Mouse (Mus musculus): Measurements from ENCODE around the gene Calcoco1. TPM values are rescaled to one million over a fixed set of nuclear protein-coding genes. Genes with fewer than 3 reads are reported as not detected.

Calcoco1 gene
- polyA plus RNA-seq, 1 experiment from 2014 or later, result 38.3 TPM

DNA sequence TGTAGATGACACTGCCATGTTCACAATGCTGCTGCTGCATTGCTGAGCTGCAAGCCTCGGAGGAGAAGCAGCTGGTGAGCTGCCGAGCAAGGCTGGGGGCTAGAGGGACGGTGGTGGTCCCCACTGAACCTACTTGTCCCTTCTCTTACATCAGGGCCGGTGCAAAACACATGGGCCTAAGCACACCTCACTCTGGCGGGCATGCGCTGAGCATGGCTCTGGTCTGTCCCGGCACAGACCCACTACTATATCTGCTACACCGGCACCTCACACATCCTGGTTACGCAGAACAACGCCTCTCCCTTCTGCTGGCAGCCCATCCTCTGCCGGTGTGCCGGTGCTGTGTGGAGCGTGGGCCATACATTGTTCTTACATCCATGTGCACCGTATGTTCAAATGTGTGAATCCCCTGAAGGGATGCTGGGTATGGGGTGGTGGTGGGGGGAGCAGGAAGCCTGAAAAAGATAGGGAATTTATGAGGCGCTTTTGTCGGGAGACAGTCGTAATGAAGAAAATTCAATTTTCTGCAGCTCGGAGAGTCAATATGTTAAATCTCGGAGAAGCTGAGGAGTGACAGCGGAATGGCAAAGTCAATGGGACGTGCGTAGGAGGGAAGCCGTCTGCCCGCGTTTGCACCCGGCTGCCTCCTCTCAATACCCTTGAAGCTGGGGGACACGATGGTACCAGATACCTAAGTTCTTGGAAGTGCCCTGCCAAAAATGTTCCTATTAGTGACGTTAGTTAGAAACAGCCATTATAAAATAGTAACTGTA is 12.0 kb upstream of the Calcoco1 start:
- H3K36me3 ChIP-seq (ENCODE audit: control insufficient read depth, insufficient read depth, low read length), result no peaks in the 10 kb centered on the region
- H3K4me2 ChIP-seq (ENCODE audit: low read length), result no peak overlapping the region
- no peak for ATAC-seq
- H3K9ac ChIP-seq (ENCODE audit: low read depth, low read length), result no peak overlapping the region
- H3K9me3 ChIP-seq (replicated peaks; ENCODE audit: control insufficient read depth, low read length, poor library complexity, severe bottlenecking), result no peaks in the 10 kb centered on the region
- 87% methylated on average over 28 of the region's 28 CpGs for WGBS
- H3K4me3 ChIP-seq (ENCODE audit: low read depth, low read length), result no peak overlapping the region
- peak overlapping the region; percentile 38; the same call in 1 of the 2 replicates for H3K27ac ChIP-seq (ENCODE audit: low read length)
- peaks cover 14% of the 10 kb centered on the region for H3K4me1 ChIP-seq (ENCODE audit: control insufficient read depth, insufficient read depth, low read length)
- no peaks in the 10 kb centered on the region for H3K27me3 ChIP-seq (ENCODE audit: control insufficient read depth, insufficient read depth, low read depth, low read length)

DNA sequence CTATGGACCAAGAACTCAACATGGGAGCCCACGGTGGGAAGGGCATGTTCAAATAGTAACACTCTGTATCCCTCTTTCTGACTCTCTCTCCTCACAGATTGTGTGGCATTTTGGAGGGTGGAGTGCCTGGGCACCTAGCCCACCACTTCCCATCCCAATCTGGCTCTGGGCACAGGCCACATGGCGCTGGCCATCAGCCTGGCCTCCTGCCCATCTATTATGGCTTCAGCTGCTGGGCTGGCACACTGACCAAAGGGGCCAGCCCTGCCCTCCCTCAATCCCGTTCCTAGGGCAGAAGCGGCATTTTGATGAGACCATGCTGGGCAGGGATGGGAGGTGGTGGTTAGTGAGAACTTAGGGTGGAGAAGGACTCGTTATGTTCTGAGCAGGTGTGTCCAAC is 11.3 kb upstream of the Calcoco1 start:
- Histone ChIP-seq H3K4me2 (ENCODE audit: low read length) (no peak overlapping the region), H3K27me3 (ENCODE audit: control insufficient read depth, insufficient read depth, low read depth, low read length) (no peaks in the 10 kb centered on the region), H3K4me3 (ENCODE audit: low read depth, low read length) (no peak overlapping the region), H3K4me1 (ENCODE audit: control insufficient read depth, insufficient read depth, low read length) (peaks cover 14% of the 10 kb centered on the region), H3K9ac (ENCODE audit: low read depth, low read length) (no peak overlapping the region), H3K27ac (ENCODE audit: low read length) (no peak overlapping the region; the same call in 1 of the 2 replicates), H3K9me3 (replicated peaks; ENCODE audit: control insufficient read depth, low read length, poor library complexity, severe bottlenecking) (no peaks in the 10 kb centered on the region), H3K36me3 (ENCODE audit: control insufficient read depth, insufficient read depth, low read length) (no peaks in the 10 kb centered on the region)
- ATAC-seq, result no peak
- 61% methylated on average over 5 of the region's 5 CpGs for WGBS

DNA sequence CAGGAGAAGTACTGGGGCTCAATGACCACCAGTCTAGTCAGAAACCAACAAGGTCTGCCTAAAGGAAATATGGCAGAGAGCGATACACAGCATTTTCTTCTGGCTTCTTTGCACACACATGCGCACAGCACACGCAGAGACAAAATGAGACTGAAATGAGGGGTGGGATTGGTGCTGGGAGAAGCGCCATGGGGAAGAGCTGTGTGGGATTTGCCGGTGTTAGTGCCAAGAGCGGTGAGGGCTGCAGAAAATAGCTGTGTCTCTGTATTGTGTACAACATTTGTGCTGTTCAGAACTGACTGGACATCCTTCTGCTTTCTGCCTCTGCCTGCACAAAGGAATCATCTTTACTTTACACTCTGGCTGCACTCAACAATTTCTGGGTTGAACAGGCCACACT is 10.4 kb upstream of the Calcoco1 start:
- Histone ChIP-seq H3K27ac (ENCODE audit: low read length) (peak overlapping the region; percentile 47; the same call in 1 of the 2 replicates), H3K4me2 (ENCODE audit: low read length) (no peak overlapping the region), H3K4me3 (ENCODE audit: low read depth, low read length) (no peak overlapping the region), H3K9me3 (replicated peaks; ENCODE audit: control insufficient read depth, low read length, poor library complexity, severe bottlenecking) (no peaks in the 10 kb centered on the region), H3K9ac (ENCODE audit: low read depth, low read length) (no peak overlapping the region), H3K4me1 (ENCODE audit: control insufficient read depth, insufficient read depth, low read length) (peaks cover 14% of the 10 kb centered on the region), H3K36me3 (ENCODE audit: control insufficient read depth, insufficient read depth, low read length) (no peaks in the 10 kb centered on the region), H3K27me3 (ENCODE audit: control insufficient read depth, insufficient read depth, low read depth, low read length) (no peaks in the 10 kb centered on the region)
- ATAC-seq, result no peak
- WGBS, result 79% methylated on average over 6 of the region's 6 CpGs

DNA sequence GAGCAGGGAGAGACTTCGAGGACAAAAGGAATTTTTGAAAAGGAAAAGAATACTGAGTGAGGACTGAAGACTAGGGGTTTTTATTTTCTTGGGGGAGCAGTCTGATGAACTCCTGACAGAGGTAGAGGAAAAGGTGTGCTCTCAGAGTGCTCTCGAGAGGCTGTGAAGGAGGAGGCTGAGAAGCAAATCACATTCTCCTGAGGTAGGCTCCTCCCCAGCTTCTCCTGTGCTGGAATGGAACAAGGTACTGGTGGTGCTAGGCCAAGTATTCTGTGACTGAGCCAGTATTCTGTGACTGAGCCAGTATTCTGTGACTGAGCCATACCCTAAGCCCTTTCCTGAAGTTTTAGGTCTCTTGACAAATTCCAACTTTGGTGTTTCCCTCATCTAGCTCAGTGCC is 6.0 kb upstream of the Calcoco1 start:
- Histone ChIP-seq H3K27me3 (ENCODE audit: control insufficient read depth, insufficient read depth, low read depth, low read length) (no peaks in the 10 kb centered on the region), H3K27ac (ENCODE audit: low read length) (no peak overlapping the region), H3K4me2 (ENCODE audit: low read length) (no peak overlapping the region), H3K36me3 (ENCODE audit: control insufficient read depth, insufficient read depth, low read length) (no peaks in the 10 kb centered on the region), H3K4me3 (ENCODE audit: low read depth, low read length) (no peak overlapping the region), H3K9me3 (replicated peaks; ENCODE audit: control insufficient read depth, low read length, poor library complexity, severe bottlenecking) (no peaks in the 10 kb centered on the region), H3K4me1 (ENCODE audit: control insufficient read depth, insufficient read depth, low read length) (peaks cover 3% of the 10 kb centered on the region; the same call in 1 of the 2 replicates), H3K9ac (ENCODE audit: low read depth, low read length) (no peak overlapping the region)
- ATAC-seq, result no peak
- whole genome bisulfite sequencing, result 71% methylated on average over 2 of the region's 2 CpGs

DNA sequence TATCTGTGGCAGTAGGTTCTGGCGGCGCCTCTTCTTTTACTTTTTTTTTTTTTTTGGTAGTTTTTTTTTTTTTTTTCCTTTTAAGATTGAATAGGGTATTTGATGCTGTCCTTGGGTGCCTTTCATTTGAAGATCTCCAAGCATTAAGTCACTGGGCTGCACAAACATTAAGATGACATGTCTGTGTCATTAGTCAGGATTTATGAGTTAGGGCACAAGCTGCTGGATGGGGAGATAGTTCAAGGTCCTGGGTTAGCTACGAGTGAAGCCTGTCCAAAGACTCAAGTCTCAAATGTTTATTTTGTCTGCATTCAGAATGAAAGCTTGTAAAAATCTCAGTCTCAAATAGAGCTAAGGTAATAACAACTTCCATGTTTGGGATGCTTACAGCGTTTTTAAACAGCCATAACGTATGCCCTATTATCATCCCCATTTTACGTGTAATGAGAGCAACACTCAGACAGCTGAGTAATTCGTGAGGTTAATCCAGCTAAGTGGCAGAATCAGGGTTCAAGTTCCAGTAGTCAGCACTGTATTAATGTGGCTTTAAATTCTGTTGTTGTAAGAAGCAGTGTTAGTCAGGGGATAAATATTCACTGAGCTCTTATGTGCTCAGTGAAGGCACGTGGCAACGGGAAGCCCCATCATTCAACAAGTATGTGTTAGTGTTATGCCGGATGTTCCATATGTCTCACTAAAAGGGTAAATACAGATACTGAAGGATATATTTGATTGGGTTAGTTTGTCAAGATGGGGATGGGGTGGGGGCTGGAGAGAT is 1.6 kb upstream of the Calcoco1 start:
- 82% methylated on average over 10 of the region's 10 CpGs for WGBS
- Histone ChIP-seq H3K4me1 (ENCODE audit: control insufficient read depth, insufficient read depth, low read length) (peaks cover 12% of the 10 kb centered on the region), H3K36me3 (ENCODE audit: control insufficient read depth, insufficient read depth, low read length) (no peaks in the 10 kb centered on the region), H3K9ac (ENCODE audit: low read depth, low read length) (no peak overlapping the region), H3K4me2 (ENCODE audit: low read length) (no peak overlapping the region), H3K4me3 (ENCODE audit: low read depth, low read length) (no peak overlapping the region), H3K27ac (ENCODE audit: low read length) (no peak overlapping the region), H3K9me3 (replicated peaks; ENCODE audit: control insufficient read depth, low read length, poor library complexity, severe bottlenecking) (no peaks in the 10 kb centered on the region), H3K27me3 (ENCODE audit: control insufficient read depth, insufficient read depth, low read depth, low read length) (no peaks in the 10 kb centered on the region)
- no peak for ATAC-seq

DNA sequence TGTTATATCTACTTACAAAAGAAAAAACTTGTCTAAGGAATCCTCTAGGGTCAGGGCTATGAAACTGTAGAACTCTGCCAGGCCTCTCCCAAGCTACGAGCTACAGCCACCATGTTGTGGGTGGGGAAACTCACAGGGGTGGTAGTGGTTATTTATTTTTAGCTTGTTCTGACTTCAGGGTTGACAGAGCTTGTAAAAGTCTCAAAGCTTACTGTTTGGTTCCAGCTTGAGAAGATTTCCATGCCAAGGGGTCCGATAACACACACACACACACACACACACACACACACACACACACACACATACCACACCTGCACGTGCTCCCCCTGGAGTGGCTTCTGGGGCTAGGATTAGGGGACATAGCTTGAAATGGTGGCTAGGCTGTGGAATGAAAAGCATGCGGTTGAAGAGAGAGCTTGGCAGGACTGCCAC is 538 bp upstream of the Calcoco1 start:
- H3K27me3 ChIP-seq (ENCODE audit: control insufficient read depth, insufficient read depth, low read depth, low read length), result no peaks in the 10 kb centered on the region
- WGBS, result 30% methylated on average over 4 of the region's 4 CpGs
- peaks cover 8% of the 10 kb centered on the region for H3K36me3 ChIP-seq (ENCODE audit: control insufficient read depth, insufficient read depth, low read length)
- ATAC-seq, result peak; percentile 15; the same call in 1 of the 2 replicates
- H3K27ac ChIP-seq (ENCODE audit: low read length), result peak overlapping the region; percentile 71
- no peaks in the 10 kb centered on the region for H3K9me3 ChIP-seq (replicated peaks; ENCODE audit: control insufficient read depth, low read length, poor library complexity, severe bottlenecking)
- peak overlapping the region; percentile 75 for H3K4me2 ChIP-seq (ENCODE audit: low read length)
- H3K4me3 ChIP-seq (ENCODE audit: low read depth, low read length), result peak overlapping the region; percentile 79
- peaks cover 12% of the 10 kb centered on the region for H3K4me1 ChIP-seq (ENCODE audit: control insufficient read depth, insufficient read depth, low read length)
- H3K9ac ChIP-seq (ENCODE audit: low read depth, low read length), result peak overlapping the region; percentile 48; the same call in 1 of the 2 replicates

DNA sequence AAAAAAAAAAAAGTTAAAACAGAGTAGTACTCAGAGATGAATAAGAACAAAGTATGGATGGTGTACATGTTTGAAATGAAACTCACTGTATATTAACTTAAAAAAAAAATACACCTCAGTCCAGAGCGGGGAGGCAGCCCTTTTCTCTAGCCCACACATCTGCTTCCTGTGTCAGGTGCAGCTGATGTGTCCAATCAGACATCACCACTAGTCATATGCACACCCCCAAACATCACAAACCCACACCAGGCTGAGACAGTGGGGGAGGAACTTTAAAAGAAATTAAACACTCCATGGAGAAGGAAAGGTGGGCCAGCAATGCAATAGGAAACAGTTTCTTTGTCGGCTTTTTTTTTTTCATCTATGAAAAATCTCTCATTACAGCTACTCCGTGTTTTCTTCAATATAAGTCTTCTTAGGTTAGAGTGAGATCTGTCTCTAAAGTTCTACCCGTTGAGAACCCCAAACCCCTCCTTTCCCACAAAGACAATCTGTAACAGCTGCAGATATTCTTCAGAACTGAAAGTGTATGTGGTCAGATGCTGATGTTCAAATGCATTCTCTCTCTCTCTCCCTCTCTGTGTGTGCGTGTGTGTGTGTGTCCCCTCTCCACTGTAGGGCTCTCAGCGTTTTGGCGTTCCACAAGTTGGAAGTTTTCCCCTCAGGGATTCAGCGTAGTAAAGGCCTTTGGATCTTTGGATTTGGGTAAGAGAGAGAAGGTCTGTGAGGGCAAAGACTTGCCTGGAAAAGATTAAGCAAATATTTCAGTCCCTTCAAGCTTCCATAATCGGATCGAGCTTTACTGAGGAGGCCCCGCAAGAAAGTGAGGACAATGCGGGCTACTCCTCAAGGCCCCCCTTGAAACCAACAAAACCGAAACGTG is 721 bp downstream of the Calcoco1 start:
- peaks cover 12% of the 10 kb centered on the region for H3K4me1 ChIP-seq (ENCODE audit: control insufficient read depth, insufficient read depth, low read length)
- ATAC-seq, result 0 out of 2 replicates have a peak, but pooled peaks have one; percentile 14
- H3K4me3 ChIP-seq (ENCODE audit: low read depth, low read length), result peak overlapping the region; percentile 79
- WGBS, result 20% methylated on average over 14 of the region's 14 CpGs
- H3K27me3 ChIP-seq (ENCODE audit: control insufficient read depth, insufficient read depth, low read depth, low read length), result no peaks in the 10 kb centered on the region
- peak overlapping the region; percentile 75 for H3K9ac ChIP-seq (ENCODE audit: low read depth, low read length)
- H3K4me2 ChIP-seq (ENCODE audit: low read length), result peak overlapping the region; percentile 75
- H3K27ac ChIP-seq (ENCODE audit: low read length), result peak overlapping the region; percentile 60
- H3K36me3 ChIP-seq (ENCODE audit: control insufficient read depth, insufficient read depth, low read length), result peaks cover 17% of the 10 kb centered on the region
- H3K9me3 ChIP-seq (replicated peaks; ENCODE audit: control insufficient read depth, low read length, poor library complexity, severe bottlenecking), result no peaks in the 10 kb centered on the region

DNA sequence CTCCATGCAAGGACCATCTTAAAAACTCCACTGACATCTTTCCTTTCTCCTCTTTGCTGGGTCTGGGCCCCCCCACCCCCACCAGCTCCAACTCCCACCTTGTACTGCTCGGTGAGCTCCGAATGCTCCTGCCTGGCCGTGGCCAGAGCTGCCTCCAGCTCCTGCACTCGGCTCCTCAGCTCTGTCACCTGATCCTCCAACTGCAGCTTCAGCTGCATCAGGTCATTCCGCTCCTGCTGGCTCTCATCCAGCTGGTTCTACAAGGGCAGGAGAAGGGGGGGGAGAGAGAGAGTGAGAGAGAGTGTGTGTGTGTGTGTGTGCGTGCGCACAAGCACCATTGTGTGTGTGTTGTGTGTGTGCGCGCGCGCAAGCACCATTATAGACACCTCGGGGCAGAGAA is 5.8 kb downstream of the Calcoco1 start:
- Histone ChIP-seq H3K9ac (ENCODE audit: low read depth, low read length) (no peak overlapping the region), H3K4me3 (ENCODE audit: low read depth, low read length) (no peak overlapping the region), H3K36me3 (ENCODE audit: control insufficient read depth, insufficient read depth, low read length) (peaks cover 53% of the 10 kb centered on the region), H3K9me3 (replicated peaks; ENCODE audit: control insufficient read depth, low read length, poor library complexity, severe bottlenecking) (no peaks in the 10 kb centered on the region), H3K27me3 (ENCODE audit: control insufficient read depth, insufficient read depth, low read depth, low read length) (no peaks in the 10 kb centered on the region), H3K4me2 (ENCODE audit: low read length) (no peak overlapping the region), H3K27ac (ENCODE audit: low read length) (no peak overlapping the region), H3K4me1 (ENCODE audit: control insufficient read depth, insufficient read depth, low read length) (peaks cover 7% of the 10 kb centered on the region)
- no peak for ATAC-seq
- WGBS, result 72% methylated on average over 12 of the region's 12 CpGs
